Mouse (Mus musculus) lung, postnatal 0 days (tissue): ENCODE data around the gene Naxd. TPM values are rescaled to one million over a fixed set of nuclear protein-coding genes. Genes with fewer than 3 reads are reported as not detected.
"Not testable (repeated sequence)": the region's sequence is repeated elsewhere in the genome, so short reads cannot be mapped to it uniquely, and the experiment has no call there.

Experiments used
- ATAC-seq: fragments of 200-750 bp; cut with Nextera tagmentation; 2 replicates; pipeline ENCODE4 v1.8.0; 2017; ENCODE audit warnings: moderate library complexity
- DNase-seq: peaks from one replicate; pipeline ENCODE4 v3.0.0-alpha.2; 2016; ENCODE audit warnings: low spot score
- H3K27ac ChIP-seq: fragments of 300-500 bp; sonication (generic); 2 replicates; pipeline ENCODE4 v1.5.1; 2014; ENCODE audit warnings: antibody characterized with exemption, mild to moderate bottlenecking, low read length, mixed read lengths
- H3K27me3 ChIP-seq: fragments of 300-500 bp; sonication (generic); replicated peaks from 2 replicates; pipeline ENCODE4 v1.6.1; 2014; ENCODE audit warnings: low read length, mixed read lengths; ENCODE audit not compliant: insufficient read depth
- H3K36me3 ChIP-seq: fragments of 300-500 bp; sonication (generic); 2 replicates; pipeline ENCODE4 v1.6.1; 2014; ENCODE audit warnings: low read length, mixed read lengths; ENCODE audit not compliant: insufficient read depth
- H3K4me1 ChIP-seq: fragments of 300-500 bp; sonication (generic); 2 replicates; pipeline ENCODE4 v1.6.1; 2014; ENCODE audit warnings: antibody characterized with exemption, low read depth, low read length, mixed read lengths; ENCODE audit not compliant: insufficient read depth
- H3K4me2 ChIP-seq: fragments of 300-500 bp; sonication (generic); replicated peaks from 2 replicates; pipeline ENCODE4 v1.6.1; 2014; ENCODE audit warnings: low read depth, mild to moderate bottlenecking, low read length, moderate library complexity, mixed read lengths
- H3K4me3 ChIP-seq: fragments of 300-500 bp; sonication (generic); 2 replicates; pipeline ENCODE4 v1.5.1; 2014; ENCODE audit warnings: low read depth, low read length
- H3K9ac ChIP-seq: fragments of 300-500 bp; sonication (generic); replicated peaks from 2 replicates; pipeline ENCODE4 v1.6.1; 2014; ENCODE audit warnings: low read depth, mild to moderate bottlenecking
- H3K9me3 ChIP-seq: fragments of 300-500 bp; sonication (generic); 2 replicates; pipeline ENCODE4 v1.6.1; 2016; ENCODE audit warnings: low read length, mixed read lengths
- CTCF ChIP-seq: IDR thresholded peaks from 2 replicates; pipeline ENCODE4 v1.5.1; 2016; ENCODE audit warnings: antibody characterized with exemption, mild to moderate bottlenecking
- EP300 ChIP-seq: IDR thresholded peaks from 2 replicates; pipeline ENCODE4 v1.6.1; 2016; ENCODE audit warnings: antibody characterized with exemption, mild to moderate bottlenecking, control low read depth
- WGBS: fragments of 180-500 bp; shearing (Covaris S2); extraction: QIAGEN DNeasy Blood & Tissue Kit; methylation state at CpG from one replicate; pipeline ENCODE4 v1.1.7; 2014; 5-methylcytosine and 5-hydroxymethylcytosine counted together
- polyA plus RNA-seq: library from polyadenylated mRNA; unstranded; fragments of >200 nt; fragmentation: Nextera tagmentation; extraction: Ambion mirVana; gene quantifications from 2 replicates; pipeline ENCODE4 v1.2.1, GENCODE M21; 2015

Gene Naxd
- polyA plus RNA-seq, 1 experiment from 2014 or later, result 223 TPM

- TF ChIP-seq CTCF (no peak), EP300 (no peak)
- Histone ChIP-seq H3K9me3 (no peaks in the 10 kb centered on the region), H3K4me3 (no peak overlapping the region), H3K27me3 (no peaks in the 10 kb centered on the region), H3K4me1 (no peaks in the 10 kb centered on the region), H3K36me3 (peaks cover 6% of the 10 kb centered on the region; the same call in 1 of the 2 replicates), H3K27ac (no peak overlapping the region), H3K4me2 (no peak overlapping the region), H3K9ac (no peak overlapping the region)
- WGBS, result 82% methylated on average over 4 of the region's 4 CpGs
- DNase-seq, result no peak
- ATAC-seq, result no peak
Observed at GRCm38 (mm10) chr8:11542866-11543265, 45.6 kb downstream of the Naxd start.

DNA sequence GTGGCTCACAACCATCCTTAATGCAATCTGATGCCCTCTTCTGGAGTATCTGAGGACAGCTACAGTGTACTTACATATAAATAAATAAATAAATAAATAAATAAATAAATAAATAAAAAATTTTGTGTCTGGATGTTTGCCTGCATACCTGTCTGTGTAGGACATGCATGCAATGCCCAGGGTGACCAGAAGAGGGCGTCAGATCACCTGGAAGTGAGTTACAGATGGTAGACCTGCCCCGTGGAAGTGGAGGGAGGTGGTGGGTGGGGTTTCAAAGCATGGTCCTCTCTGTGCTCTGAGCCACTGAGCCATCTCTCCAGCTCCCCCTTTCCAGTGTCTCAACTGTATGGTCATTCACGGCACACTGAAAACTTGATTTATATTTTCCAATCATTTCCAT lies 47.1 kb downstream of the Naxd start:
- Histone ChIP-seq H3K9ac (no peak overlapping the region), H3K27me3 (no peaks in the 10 kb centered on the region), H3K4me2 (no peak overlapping the region), H3K4me1 (no peaks in the 10 kb centered on the region), H3K9me3 (no peaks in the 10 kb centered on the region), H3K36me3 (peaks cover 6% of the 10 kb centered on the region; the same call in 1 of the 2 replicates), H3K27ac (no peak overlapping the region), H3K4me3 (no peak overlapping the region)
- ATAC-seq (peak; percentile 27; the same call in 1 of the 2 replicates), DNase-seq (peak; percentile 34)
- TF ChIP-seq CTCF (peak; percentile 75), EP300 (no peak)
- WGBS, result 44% methylated on average over 3 of the region's 3 CpGs

GRCm38 (mm10) chr8:11547063-11547462 lies 49.8 kb downstream of the Naxd start:
- TF ChIP-seq EP300 (no peak), CTCF (peak; percentile 69)
- Histone ChIP-seq H3K9ac (no peak overlapping the region), H3K27ac (no peak overlapping the region), H3K4me2 (no peak overlapping the region), H3K4me1 (no peaks in the 10 kb centered on the region; the same call in 1 of the 2 replicates), H3K4me3 (no peak overlapping the region), H3K36me3 (no peaks in the 10 kb centered on the region), H3K27me3 (no peaks in the 10 kb centered on the region), H3K9me3 (no peaks in the 10 kb centered on the region)
- ATAC-seq (no peak), DNase-seq (no peak)
- WGBS, result 66% methylated on average over 6 of the region's 6 CpGs

DNA sequence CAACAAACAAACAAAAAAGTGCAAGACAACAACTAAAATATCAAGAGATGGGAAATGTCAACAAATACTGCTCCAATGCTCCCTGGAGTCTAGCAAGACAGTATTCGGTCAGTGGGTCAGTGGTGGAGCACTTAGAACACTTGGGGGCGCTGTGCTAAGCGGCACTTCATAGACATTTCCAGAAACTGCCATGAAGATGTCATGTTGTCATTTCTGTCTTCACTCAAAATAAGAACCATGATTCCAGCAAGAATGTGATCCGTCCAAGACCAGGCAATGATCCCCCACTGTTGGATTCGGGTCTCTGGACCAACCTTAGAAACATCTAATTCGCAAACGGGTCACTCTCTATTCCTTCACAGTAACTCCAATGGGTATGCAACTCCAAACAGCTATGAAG lies 52.4 kb downstream of the Naxd start:
- H3K9ac ChIP-seq, result peak overlapping the region; percentile 58; the same call in 1 of the 2 replicates
- H3K4me3 ChIP-seq, result peak overlapping the region; percentile 67
- TF ChIP-seq EP300 (no peak), CTCF (peak; percentile 81)
- H3K27me3 ChIP-seq, result no peaks in the 10 kb centered on the region
- ATAC-seq (no peak), DNase-seq (peak; percentile 82)
- peak overlapping the region; percentile 90 for H3K27ac ChIP-seq
- H3K4me2 ChIP-seq, result peak overlapping the region; percentile 87
- H3K9me3 ChIP-seq, result no peaks in the 10 kb centered on the region
- 12% methylated on average over 7 of the region's 7 CpGs for WGBS
- H3K36me3 ChIP-seq, result no peaks in the 10 kb centered on the region
- no peaks in the 10 kb centered on the region; the same call in 1 of the 2 replicates for H3K4me1 ChIP-seq

- no peaks in the 10 kb centered on the region; the same call in 1 of the 2 replicates for H3K4me1 ChIP-seq
- WGBS, result 3% methylated on average over 53 of the region's 53 CpGs
- H3K9me3 ChIP-seq, result no peaks in the 10 kb centered on the region
- TF ChIP-seq EP300 (no peak), CTCF (no peak)
- H3K4me3 ChIP-seq, result peak within 1 kb of the TSS; percentile 67
- ATAC-seq, result peak; percentile 77
- H3K9ac ChIP-seq, result peak within 1 kb of the TSS; percentile 58
- H3K36me3 ChIP-seq, result no peaks in the 10 kb centered on the region
- peak within 1 kb of the TSS; percentile 87 for H3K4me2 ChIP-seq
- DNase-seq, result peak; percentile 94
- H3K27me3 ChIP-seq, result no peaks in the 10 kb centered on the region
- H3K27ac ChIP-seq, result peak within 1 kb of the TSS; percentile 90
Observed at GRCm38 (mm10) chr8:11550281-11550948, 53.1 kb downstream of the Naxd start, which contains the start of gene Cars2. Gene Cars2, minus strand, starts transcription at chr8:11550783.

- H3K27ac ChIP-seq, H3K27me3 ChIP-seq, H3K4me3 ChIP-seq, H3K36me3 ChIP-seq, DNase-seq, H3K4me1 ChIP-seq, ATAC-seq, H3K4me2 ChIP-seq, H3K9me3 ChIP-seq, H3K9ac ChIP-seq: not testable (repeated sequence)
- peak; percentile 29 for TF ChIP-seq CTCF
- 78% methylated on average over 3 of the region's 4 CpGs for WGBS
Observed at GRCm38 (mm10) chr8:11551497-11551896, 54.2 kb downstream of the Naxd start.
